Mouse (Mus musculus) lung, adult 2 months (tissue): Measurements from ENCODE around the gene Nphs2.

Experiments
- CTCF ChIP-seq: fragments of 200-500 bp; IDR thresholded peaks from 2 replicates; pipeline ENCODE4 v1.5.1; 2011; ENCODE audit warnings: mild to moderate bottlenecking, low read length, control low read depth; ENCODE audit not compliant: insufficient read depth
- POLR2A ChIP-seq: fragments of 200-500 bp; IDR thresholded peaks from 2 replicates; pipeline ENCODE4 v1.6.1; 2011; ENCODE audit warnings: low read depth, mild to moderate bottlenecking, control low read depth, low read length, borderline replicate concordance; ENCODE audit errors: extremely low read depth

DNA sequence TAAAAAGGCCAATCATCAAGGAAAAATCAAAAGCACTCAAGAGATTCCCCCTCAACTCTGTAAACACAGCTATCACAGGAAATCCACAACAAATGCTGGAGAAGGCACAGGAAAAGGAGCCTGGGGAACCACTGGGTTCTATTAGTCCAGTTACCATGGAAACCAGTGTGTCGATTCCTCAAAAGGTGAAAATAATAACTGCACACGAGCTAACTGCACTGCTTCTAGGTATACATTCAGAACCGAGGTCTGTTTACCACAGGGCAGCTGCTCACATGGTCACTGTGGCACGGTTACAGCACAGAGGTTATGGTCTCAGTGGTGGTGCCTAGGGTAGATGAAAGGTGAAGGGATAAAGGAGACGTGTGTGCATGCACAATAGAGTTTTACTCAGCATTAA, 38.9 kb upstream of the Nphs2 start:
- no peak for TF ChIP-seq CTCF
- no peak for TF ChIP-seq POLR2A
